Mouse (Mus musculus) small intestine, adult 2 months (tissue): ENCODE data around the gene Gstk1. TPM values are rescaled to one million over a fixed set of nuclear protein-coding genes. Genes with fewer than 3 reads are reported as not detected.

ENCODE experiments used
- H3K27ac ChIP-seq: fragments of 200-500 bp; 2 replicates; pipeline ENCODE4 v1.5.1; 2012; ENCODE audit warnings: low read depth, low read length, control low read depth, inconsistent platforms; ENCODE audit not compliant: insufficient read depth
- H3K27me3 ChIP-seq: fragments of 200-500 bp; 2 replicates; pipeline ENCODE4 v1.6.1; 2012; ENCODE audit warnings: mild to moderate bottlenecking, moderate library complexity, low read length, inconsistent platforms; ENCODE audit not compliant: control insufficient read depth, insufficient read depth
- H3K36me3 ChIP-seq: fragments of 200-500 bp; 2 replicates; pipeline ENCODE4 v1.6.1; 2012; ENCODE audit warnings: mild to moderate bottlenecking, low read length, control low read depth, inconsistent platforms; ENCODE audit not compliant: control insufficient read depth, insufficient read depth
- H3K4me1 ChIP-seq: fragments of 200-500 bp; 2 replicates; pipeline ENCODE4 v1.6.1; 2012; ENCODE audit warnings: low read length, inconsistent platforms, mixed read lengths; ENCODE audit not compliant: control insufficient read depth, insufficient read depth, insufficient read length
- H3K4me3 ChIP-seq: fragments of 200-500 bp; 2 replicates; pipeline ENCODE4 v1.5.1; 2012; ENCODE audit warnings: low read depth, mild to moderate bottlenecking, control low read depth, inconsistent platforms, low read length, moderate library complexity
- CTCF ChIP-seq: fragments of 200-500 bp; IDR thresholded peaks from 2 replicates; pipeline ENCODE4 v1.5.1; 2012; ENCODE audit warnings: low read depth, mild to moderate bottlenecking, control low read depth, inconsistent platforms, low read length, moderate library complexity, mixed read lengths; ENCODE audit not compliant: insufficient replicate concordance, insufficient read length; ENCODE audit errors: extremely low read depth
- POLR2A ChIP-seq: fragments of 200-500 bp; IDR thresholded peaks from 2 replicates; pipeline ENCODE4 v1.6.1; 2012; ENCODE audit warnings: low read depth, mild to moderate bottlenecking, control low read depth, inconsistent platforms, low read length, moderate library complexity
- WGBS: fragments of 180-500 bp; shearing (Covaris S2); methylation state at CpG from one replicate; pipeline ENCODE4 v1.1.7; 2018; 5-methylcytosine and 5-hydroxymethylcytosine counted together
- polyA plus RNA-seq: library from polyadenylated mRNA; depleted of rRNA; stranded (reverse); fragments of >200 nt; gene quantifications from 2 replicates; pipeline ENCODE4 v1.2.3, GENCODE M21; 2012; rRNA removed

Gstk1 gene
- polyA plus RNA-seq, 1 experiment: 25.7 TPM

- Histone ChIP-seq H3K27ac (no peak overlapping the region), H3K4me3 (no peak overlapping the region), H3K36me3 (peaks cover 72% of the 10 kb centered on the region), H3K27me3 (no peaks in the 10 kb centered on the region), H3K4me1 (no peaks in the 10 kb centered on the region)
- no peak for TF ChIP-seq CTCF
- WGBS: 40% methylated on average over 2 of the region's 2 CpGs
Observed at GRCm38 (mm10) chr6:42276151-42276550, 30.4 kb downstream of the Gstk1 start.

- TF ChIP-seq CTCF (no peak), POLR2A (no peak)
- WGBS: 80% methylated on average over 5 of the region's 5 CpGs
- Histone ChIP-seq H3K36me3 (peaks cover 46% of the 10 kb centered on the region), H3K4me1 (peaks cover 3% of the 10 kb centered on the region; the same call in 1 of the 2 replicates), H3K27me3 (no peaks in the 10 kb centered on the region), H3K27ac (no peak overlapping the region), H3K4me3 (no peak overlapping the region)
Observed at GRCm38 (mm10) chr6:42282865-42283528, 37.3 kb downstream of the Gstk1 start.

GRCm38 (mm10) chr6:42286448-42286847 lies 40.7 kb downstream of the Gstk1 start, which contains the start of gene Clcn1:
Clcn1 (plus strand) TSS chr6:42286685.
- Histone ChIP-seq H3K36me3 (peaks cover 17% of the 10 kb centered on the region), H3K27ac (no peak within 1 kb of the TSS), H3K4me1 (peaks cover 5% of the 10 kb centered on the region; the same call in 1 of the 2 replicates), H3K27me3 (no peaks in the 10 kb centered on the region), H3K4me3 (no peak within 1 kb of the TSS)
- no peak for TF ChIP-seq CTCF
- no peak for TF ChIP-seq POLR2A
- 84% methylated on average over 5 of the region's 5 CpGs for WGBS

- no peaks in the 10 kb centered on the region for H3K27me3 ChIP-seq
- H3K36me3 ChIP-seq: peaks cover 10% of the 10 kb centered on the region
- H3K27ac ChIP-seq: no peak overlapping the region
- no peak overlapping the region for H3K4me3 ChIP-seq
- peaks cover 5% of the 10 kb centered on the region; the same call in 1 of the 2 replicates for H3K4me1 ChIP-seq
- TF ChIP-seq POLR2A: no peak
- TF ChIP-seq CTCF: no peak
Observed at GRCm38 (mm10) chr6:42287562-42287961, 41.8 kb downstream of the Gstk1 start.

- no peaks in the 10 kb centered on the region for H3K36me3 ChIP-seq
- no peaks in the 10 kb centered on the region for H3K27me3 ChIP-seq
- no peak for TF ChIP-seq POLR2A
- TF ChIP-seq CTCF: no peak
- H3K27ac ChIP-seq: no peak overlapping the region
- no peak overlapping the region for H3K4me3 ChIP-seq
- H3K4me1 ChIP-seq: peaks cover 7% of the 10 kb centered on the region; the same call in 1 of the 2 replicates
- 55% methylated on average over 6 of the region's 6 CpGs for WGBS
Observed at GRCm38 (mm10) chr6:42293327-42293726, 47.6 kb downstream of the Gstk1 start.

- TF ChIP-seq POLR2A (no peak), CTCF (no peak)
- Histone ChIP-seq H3K27me3 (no peaks in the 10 kb centered on the region), H3K4me3 (no peak overlapping the region), H3K36me3 (no peaks in the 10 kb centered on the region), H3K27ac (no peak overlapping the region), H3K4me1 (peaks cover 11% of the 10 kb centered on the region; the same call in 1 of the 2 replicates)
- WGBS: 27% methylated on average over 3 of the region's 3 CpGs
Observed at GRCm38 (mm10) chr6:42295549-42296094, 49.9 kb downstream of the Gstk1 start.

GRCm38 (mm10) chr6:42299362-42299761 lies 53.6 kb downstream of the Gstk1 start:
- no peaks in the 10 kb centered on the region for H3K36me3 ChIP-seq
- H3K27me3 ChIP-seq: no peaks in the 10 kb centered on the region
- TF ChIP-seq POLR2A: no peak
- no peak for TF ChIP-seq CTCF
- no peak overlapping the region for H3K4me3 ChIP-seq
- 24% methylated on average over 5 of the region's 5 CpGs for WGBS
- no peak overlapping the region for H3K27ac ChIP-seq
- H3K4me1 ChIP-seq: peaks cover 8% of the 10 kb centered on the region; the same call in 1 of the 2 replicates

Other genes starting within 250 kb of the Gstk1 start
- not detected in 2 replicates for gene Sva, start 207.5 kb upstream of the Gstk1 start, polyA plus RNA-seq
- not detected in 2 replicates for gene Tas2r139, start 105.0 kb upstream of the Gstk1 start, polyA plus RNA-seq
- not detected in 2 replicates for gene Tas2r144, start 30.6 kb upstream of the Gstk1 start, polyA plus RNA-seq
- 20.1 and 23.1 TPM in 2 replicates for gene Tmem139, start 16.0 kb downstream of the Gstk1 start, polyA plus RNA-seq
- 13.6 and 16.0 TPM in 2 replicates for gene Casp2, start 19.1 kb downstream of the Gstk1 start, polyA plus RNA-seq
- 0.18 and 0.24 TPM in 2 replicates for gene Clcn1, start 40.8 kb downstream of the Gstk1 start, polyA plus RNA-seq
- gene Fam131b, start 78.7 kb downstream of the Gstk1 start, polyA plus RNA-seq: 0.10 and 0.19 TPM in 2 replicates
- 104 and 222 TPM in 2 replicates for gene Zyx, start 103.7 kb downstream of the Gstk1 start, polyA plus RNA-seq
- 28.8 and 64.8 TPM in 2 replicates for gene Epha1, start 127.3 kb downstream of the Gstk1 start, polyA plus RNA-seq
- gene Tas2r143, start 154.3 kb downstream of the Gstk1 start, polyA plus RNA-seq: not detected in 2 replicates
- gene Tas2r135, start 159.5 kb downstream of the Gstk1 start, polyA plus RNA-seq: not detected in 2 replicates
- not detected in 2 replicates for gene Tas2r126, start 188.6 kb downstream of the Gstk1 start, polyA plus RNA-seq
- not detected in 2 replicates for gene Olfr458, start 219.3 kb downstream of the Gstk1 start, polyA plus RNA-seq
- gene Olfr457, start 230.4 kb downstream of the Gstk1 start, polyA plus RNA-seq: not detected in 2 replicates
- not detected in 2 replicates for gene Olfr456, start 241.3 kb downstream of the Gstk1 start, polyA plus RNA-seq